Mouse (Mus musculus): ENCODE results near the gene Entpd2.

GRCm38 (mm10) chr2:25431308-25431855, 35.7 kb downstream of the Entpd2 start:
- TF ChIP-seq CTCF (IDR thresholded peaks at IDR 0.05; ENCODE audit: control insufficient read depth, insufficient read depth, insufficient replicate concordance, low read depth, low read length) (no peak), POLR2A (IDR thresholded peaks at IDR 0.05; ENCODE audit: control insufficient read depth, low read depth, low read length) (no peak)
